Mouse (Mus musculus) heart, adult 2 months (tissue): ENCODE data around the gene Slc25a12. TPM values are rescaled to one million over a fixed set of nuclear protein-coding genes. Genes with fewer than 3 reads are reported as not detected.

Source experiments
- DNase-seq, 2 experiments: peaks; one replicate each; pipeline ENCODE4 v3.0.0; 2021
- H3K27ac ChIP-seq: fragments of 200-600 bp; 2 replicates; pipeline ENCODE4 v1.8.1; 2022
- H3K27me3 ChIP-seq: fragments of 200-500 bp; 2 replicates; pipeline ENCODE4 v1.6.1; 2012; ENCODE audit warnings: mild to moderate bottlenecking, low read length, inconsistent platforms, mixed read lengths; ENCODE audit not compliant: control insufficient read depth, insufficient read depth
- H3K36me3 ChIP-seq: fragments of 200-500 bp; 2 replicates; pipeline ENCODE4 v1.6.1; 2012; ENCODE audit warnings: low read length, inconsistent platforms; ENCODE audit not compliant: control insufficient read depth, insufficient read depth
- H3K4me1 ChIP-seq: fragments of 200-500 bp; 2 replicates; pipeline ENCODE4 v1.6.1; 2011; ENCODE audit warnings: low read length; ENCODE audit not compliant: control insufficient read depth, insufficient read depth
- H3K4me3 ChIP-seq: fragments of 200-600 bp; 2 replicates; pipeline ENCODE4 v1.8.1; 2022
- H3K79me2 ChIP-seq: fragments of 200-500 bp; replicated peaks from 2 replicates; pipeline ENCODE4 v1.6.1; 2012; ENCODE audit warnings: mild to moderate bottlenecking, inconsistent platforms, low read length, moderate library complexity, mixed read lengths; ENCODE audit not compliant: control insufficient read depth, insufficient read depth
- H3K9ac ChIP-seq: fragments of 200-500 bp; 2 replicates; pipeline ENCODE4 v1.6.1; 2012; ENCODE audit warnings: low read depth, mild to moderate bottlenecking, control low read depth, inconsistent platforms, low read length, mixed read lengths
- CTCF ChIP-seq: fragments of 200-600 bp; IDR thresholded peaks from 2 replicates; pipeline ENCODE4 v1.8.1; 2022; ENCODE audit warnings: antibody characterized with exemption, mild to moderate bottlenecking, moderate library complexity
- EP300 ChIP-seq: fragments of 200-500 bp; IDR thresholded peaks from 2 replicates; pipeline ENCODE4 v1.6.1; 2011; ENCODE audit warnings: low read depth, low read length, control low read depth; ENCODE audit not compliant: insufficient read depth
- POLR2A ChIP-seq: fragments of 200-500 bp; IDR thresholded peaks from 2 replicates; pipeline ENCODE4 v1.6.1; 2011; ENCODE audit warnings: mild to moderate bottlenecking, low read depth, low read length, control low read depth; ENCODE audit not compliant: insufficient read depth
- WGBS: fragments of 180-500 bp; shearing (Covaris S2); methylation state at CpG from one replicate; pipeline ENCODE4 v1.1.7; 2018; 5-methylcytosine and 5-hydroxymethylcytosine counted together
- intact Hi-C: fragments of 180-260 bp; cut with DNase I; formaldehyde crosslinking; loops from one replicate; pipeline ENCODE4 v1.15.1; 2025
- polyA plus RNA-seq: library from polyadenylated mRNA; depleted of rRNA; stranded (reverse); fragments of >200 nt; gene quantifications from 2 replicates; pipeline ENCODE4 v1.2.3, GENCODE M21; 2012; rRNA removed
- total RNA-seq, 2 experiments: library from RNA; stranded (reverse); gene quantifications; 2 replicates each; pipeline ENCODE4 v1.2.3; 2021

Gene Slc25a12
- total and polyA plus RNA-seq, 3 experiments: 154 to 252 (median 228) TPM

GRCm38 (mm10) chr2:71235420-71235819 lies 132.1 kb downstream of the Slc25a12 start:
- 89% methylated on average over 4 of the region's 4 CpGs for WGBS
- intact Hi-C loops: no loop called here
- no peak for DNase-seq
- peaks cover 3% of the 10 kb centered on the region for H3K4me1 ChIP-seq
- peaks cover 11% of the 10 kb centered on the region for H3K36me3 ChIP-seq
- H3K79me2 ChIP-seq: no peaks in the 10 kb centered on the region
- TF ChIP-seq EP300: no peak
- no peak for TF ChIP-seq POLR2A
- no peak for TF ChIP-seq CTCF
- no peak overlapping the region for H3K9ac ChIP-seq
- H3K27me3 ChIP-seq: no peaks in the 10 kb centered on the region
- H3K27ac ChIP-seq: no peak overlapping the region
- H3K4me3 ChIP-seq: no peak overlapping the region

GRCm38 (mm10) chr2:71232976-71233375 lies 134.6 kb downstream of the Slc25a12 start:
- Histone ChIP-seq H3K79me2 (peaks cover 1% of the 10 kb centered on the region; the same call in 1 of the 2 replicates), H3K4me3 (no peak overlapping the region), H3K27me3 (no peaks in the 10 kb centered on the region), H3K9ac (no peak overlapping the region), H3K36me3 (peaks cover 13% of the 10 kb centered on the region), H3K27ac (no peak overlapping the region), H3K4me1 (peaks cover 5% of the 10 kb centered on the region)
- TF ChIP-seq CTCF (no peak), EP300 (no peak), POLR2A (no peak)
- WGBS: 67% methylated on average over 2 of the region's 2 CpGs
- no peak for DNase-seq
- intact Hi-C loops: no loop called here

DNA sequence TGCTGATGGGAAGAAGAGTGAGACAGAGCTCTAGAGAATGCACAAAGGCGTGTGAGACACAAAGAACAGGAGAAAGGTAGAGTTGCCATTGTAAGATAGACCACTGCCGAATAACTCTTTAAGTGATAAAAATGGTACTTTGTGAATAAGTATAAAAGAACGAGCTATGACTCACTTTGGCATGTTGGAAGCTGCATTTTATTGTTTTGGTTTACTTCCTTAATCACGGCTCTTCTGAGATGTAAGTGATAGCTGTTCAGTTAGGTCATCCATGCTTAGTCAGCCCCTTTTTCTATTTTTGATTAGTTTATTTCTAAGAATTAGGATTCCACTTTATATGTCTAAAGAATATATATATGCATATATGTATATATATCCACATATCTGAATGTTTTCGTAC lies 135.6 kb downstream of the Slc25a12 start:
- Histone ChIP-seq H3K27ac (no peak overlapping the region), H3K4me3 (no peak overlapping the region), H3K4me1 (peaks cover 5% of the 10 kb centered on the region), H3K27me3 (no peaks in the 10 kb centered on the region), H3K79me2 (peaks cover 1% of the 10 kb centered on the region; the same call in 1 of the 2 replicates), H3K9ac (no peak overlapping the region), H3K36me3 (peaks cover 13% of the 10 kb centered on the region)
- no peak for DNase-seq
- intact Hi-C loops: no loop called here
- TF ChIP-seq POLR2A: no peak
- TF ChIP-seq CTCF: no peak
- no peak for TF ChIP-seq EP300
- WGBS: 54% methylated on average over 5 of the region's 5 CpGs

GRCm38 (mm10) chr2:71229603-71230002 lies 137.9 kb downstream of the Slc25a12 start:
- WGBS: 70% methylated on average over 1 of the region's 1 CpGs
- intact Hi-C loops: no loop called here
- TF ChIP-seq EP300 (no peak), CTCF (no peak), POLR2A (no peak)
- no peak overlapping the region for H3K27ac ChIP-seq
- DNase-seq: no peak
- H3K36me3 ChIP-seq: peaks cover 13% of the 10 kb centered on the region
- H3K4me1 ChIP-seq: peaks cover 5% of the 10 kb centered on the region
- H3K4me3 ChIP-seq: no peak overlapping the region
- H3K27me3 ChIP-seq: no peaks in the 10 kb centered on the region
- H3K79me2 ChIP-seq: peaks cover 1% of the 10 kb centered on the region; the same call in 1 of the 2 replicates
- no peak overlapping the region for H3K9ac ChIP-seq

GRCm38 (mm10) chr2:71227398-71227797 lies 140.2 kb downstream of the Slc25a12 start:
- TF ChIP-seq EP300 (no peak), POLR2A (no peak), CTCF (peak; percentile 65)
- no peak for DNase-seq
- WGBS: 30% methylated on average over 1 of the region's 1 CpGs
- H3K4me1 ChIP-seq: peaks cover 5% of the 10 kb centered on the region
- H3K79me2 ChIP-seq: peaks cover 3% of the 10 kb centered on the region; the same call in 1 of the 2 replicates
- no peaks in the 10 kb centered on the region for H3K27me3 ChIP-seq
- intact Hi-C loops: no loop called here
- H3K36me3 ChIP-seq: peaks cover 11% of the 10 kb centered on the region
- no peak overlapping the region for H3K27ac ChIP-seq
- no peak overlapping the region for H3K4me3 ChIP-seq
- no peak overlapping the region for H3K9ac ChIP-seq

Other genes with a start within 250 kb of the Slc25a12 start
- 1 to 10 TPM; 1.7 to 1.9 TPM for gene Cybrd1, start 249.8 kb downstream of the Slc25a12 start, total RNA-seq
- 1.5 and 2.6 TPM in 2 replicates for gene Cybrd1, start 249.8 kb downstream of the Slc25a12 start, polyA plus RNA-seq
- 10 to 100 TPM; 56.2 to 58.7 TPM for gene Dync1i2, start 156.0 kb downstream of the Slc25a12 start, total RNA-seq
- gene Dync1i2, start 156.0 kb downstream of the Slc25a12 start, polyA plus RNA-seq: 19.9 and 35.8 TPM in 2 replicates
- gene Hat1, start 21.2 kb upstream of the Slc25a12 start, total RNA-seq: 10 to 100 TPM; 28.1 to 28.4 TPM
- gene Hat1, start 21.2 kb upstream of the Slc25a12 start, polyA plus RNA-seq: 7.6 and 16.4 TPM in 2 replicates
- 10 to 100 TPM; 35.2 to 38.0 TPM for gene Metap1d, start 85.5 kb upstream of the Slc25a12 start, total RNA-seq
- gene Metap1d, start 85.5 kb upstream of the Slc25a12 start, polyA plus RNA-seq: 34.8 and 60.9 TPM in 2 replicates
- gene Dlx1, start 160.4 kb upstream of the Slc25a12 start, total RNA-seq: under 1 TPM; 0.23 to 0.39 TPM
- 0.14 and 0.26 TPM in 2 replicates for gene Dlx1, start 160.4 kb upstream of the Slc25a12 start, polyA plus RNA-seq
- not detected for gene Dlx2, start 179.0 kb upstream of the Slc25a12 start, total RNA-seq
- gene Dlx2, start 179.0 kb upstream of the Slc25a12 start, polyA plus RNA-seq: not detected in 2 replicates